Mouse (Mus musculus): ENCODE measurements at regions not wholly inside any gene's neighbourhood (a gene's known extent, or its start where the extent isn't known, plus 50 kb on each side); places are given as distances from the start of the nearest gene placed in this dataset.

- Histone ChIP-seq H3K4me1 (replicated peaks; ENCODE audit: control insufficient read depth, insufficient read depth, low read length) (no peaks in the 10 kb centered on the region), H3K36me3 (ENCODE audit: control insufficient read depth, insufficient read depth) (no peaks in the 10 kb centered on the region), H3K27me3 (replicated peaks; ENCODE audit: control insufficient read depth, insufficient read depth, low read length) (no peaks in the 10 kb centered on the region), H3K9ac (ENCODE audit: low read depth, low read length) (no peak overlapping the region), H3K9me3 (ENCODE audit: control insufficient read depth) (no peaks in the 10 kb centered on the region), H3K4me3 (ENCODE audit: low read depth, low read length) (no peak overlapping the region), H3K4me2 (replicated peaks; ENCODE audit: low read depth) (no peak overlapping the region), H3K27ac (ENCODE audit: low read depth, low read length) (no peak overlapping the region)
- TF ChIP-seq CTCF (IDR thresholded peaks at IDR 0.05; ENCODE audit: low read depth): no peak
- no peak for ATAC-seq
- 83% methylated on average over 3 of the region's 3 CpGs for WGBS
These were observed 857.2 kb upstream of the Lrrc6 start for GRCm38 (mm10) chr15:67357867-67358266.

DNA sequence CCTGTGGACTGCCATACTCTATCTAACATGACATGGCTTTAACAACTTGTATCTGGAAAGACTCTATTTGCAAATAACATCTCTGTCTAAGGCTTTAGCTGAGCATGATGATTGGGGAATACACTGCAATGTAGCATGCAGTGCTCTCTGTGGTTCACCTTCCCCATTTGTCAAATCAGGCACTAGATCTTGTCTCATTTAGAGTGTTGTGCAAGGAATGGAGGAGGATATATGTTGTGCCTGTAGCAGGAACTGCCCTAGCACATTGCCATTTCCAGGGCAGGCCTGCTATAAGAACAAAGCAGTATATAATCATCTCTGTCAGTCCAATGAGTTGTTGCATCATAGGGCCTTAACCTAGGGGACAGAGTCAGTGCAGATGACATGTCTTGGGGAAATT, 854.6 kb upstream of the Lrrc6 start:
- no peaks in the 10 kb centered on the region for H3K36me3 ChIP-seq (ENCODE audit: control insufficient read depth, insufficient read depth)
- no peaks in the 10 kb centered on the region for H3K9me3 ChIP-seq (ENCODE audit: control insufficient read depth)
- no peak for TF ChIP-seq CTCF (IDR thresholded peaks at IDR 0.05; ENCODE audit: low read depth)
- no peak overlapping the region for H3K27ac ChIP-seq (ENCODE audit: low read depth, low read length)
- H3K4me1 ChIP-seq (replicated peaks; ENCODE audit: control insufficient read depth, insufficient read depth, low read length): no peaks in the 10 kb centered on the region
- no peak overlapping the region for H3K4me2 ChIP-seq (replicated peaks; ENCODE audit: low read depth)
- H3K9ac ChIP-seq (ENCODE audit: low read depth, low read length): no peak overlapping the region
- no peak overlapping the region for H3K4me3 ChIP-seq (ENCODE audit: low read depth, low read length)
- ATAC-seq: no peak
- no peaks in the 10 kb centered on the region for H3K27me3 ChIP-seq (replicated peaks; ENCODE audit: control insufficient read depth, insufficient read depth, low read length)

DNA sequence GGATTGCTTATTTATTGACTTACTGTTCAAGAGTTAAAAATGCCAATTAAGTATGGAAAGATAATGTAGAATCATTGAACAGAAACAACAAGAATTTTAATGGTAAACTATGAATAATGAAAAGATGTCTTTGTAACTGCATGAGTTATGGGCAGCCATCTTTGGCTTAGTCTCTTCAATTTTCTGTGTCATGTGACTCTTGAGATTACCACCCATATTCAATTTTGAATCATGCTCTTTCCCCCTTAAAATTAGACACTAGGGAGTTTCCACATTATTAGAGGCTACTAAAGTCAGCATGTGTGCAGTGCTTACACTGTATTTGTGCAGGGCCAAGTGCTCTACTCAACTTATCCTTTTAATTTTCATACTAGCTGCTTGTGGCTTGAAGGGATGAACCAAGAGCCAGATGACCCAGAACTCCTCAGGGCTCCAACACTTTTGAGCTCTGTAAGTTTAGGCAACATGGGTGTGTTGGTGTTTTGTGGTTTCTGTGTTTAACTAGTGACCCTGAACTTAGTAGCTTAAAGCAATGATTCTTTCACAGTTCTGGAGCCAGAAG, 854.0 kb upstream of the Lrrc6 start:
- Histone ChIP-seq H3K4me3 (ENCODE audit: low read depth, low read length) (no peak overlapping the region), H3K4me1 (replicated peaks; ENCODE audit: control insufficient read depth, insufficient read depth, low read length) (no peaks in the 10 kb centered on the region), H3K27ac (ENCODE audit: low read depth, low read length) (no peak overlapping the region), H3K36me3 (ENCODE audit: control insufficient read depth, insufficient read depth) (no peaks in the 10 kb centered on the region), H3K27me3 (replicated peaks; ENCODE audit: control insufficient read depth, insufficient read depth, low read length) (no peaks in the 10 kb centered on the region), H3K4me2 (replicated peaks; ENCODE audit: low read depth) (no peak overlapping the region), H3K9me3 (ENCODE audit: control insufficient read depth) (no peaks in the 10 kb centered on the region), H3K9ac (ENCODE audit: low read depth, low read length) (no peak overlapping the region)
- ATAC-seq: no peak
- TF ChIP-seq CTCF (IDR thresholded peaks at IDR 0.05; ENCODE audit: low read depth): no peak

- H3K9me3 ChIP-seq (ENCODE audit: control insufficient read depth): no peaks in the 10 kb centered on the region
- H3K36me3 ChIP-seq (ENCODE audit: control insufficient read depth, insufficient read depth): no peaks in the 10 kb centered on the region
- H3K4me2 ChIP-seq (replicated peaks; ENCODE audit: low read depth): no peak overlapping the region
- H3K27me3 ChIP-seq (replicated peaks; ENCODE audit: control insufficient read depth, insufficient read depth, low read length): no peaks in the 10 kb centered on the region
- H3K4me3 ChIP-seq (ENCODE audit: low read depth, low read length): no peak overlapping the region
- TF ChIP-seq CTCF (IDR thresholded peaks at IDR 0.05; ENCODE audit: low read depth): no peak
- 84% methylated on average over 4 of the region's 4 CpGs for WGBS
- H3K4me1 ChIP-seq (replicated peaks; ENCODE audit: control insufficient read depth, insufficient read depth, low read length): no peaks in the 10 kb centered on the region
- no peak for ATAC-seq
- H3K27ac ChIP-seq (ENCODE audit: low read depth, low read length): no peak overlapping the region
- no peak overlapping the region for H3K9ac ChIP-seq (ENCODE audit: low read depth, low read length)
These were observed 848.8 kb upstream of the Lrrc6 start for GRCm38 (mm10) chr15:67349501-67349900.

GRCm38 (mm10) chr15:67345179-67346148, 844.8 kb upstream of the Lrrc6 start:
- no peak for ATAC-seq
- Histone ChIP-seq H3K4me2 (replicated peaks; ENCODE audit: low read depth) (no peak overlapping the region), H3K36me3 (ENCODE audit: control insufficient read depth, insufficient read depth) (no peaks in the 10 kb centered on the region), H3K9me3 (ENCODE audit: control insufficient read depth) (no peaks in the 10 kb centered on the region), H3K9ac (ENCODE audit: low read depth, low read length) (no peak overlapping the region), H3K27ac (ENCODE audit: low read depth, low read length) (no peak overlapping the region), H3K27me3 (replicated peaks; ENCODE audit: control insufficient read depth, insufficient read depth, low read length) (no peaks in the 10 kb centered on the region), H3K4me3 (ENCODE audit: low read depth, low read length) (no peak overlapping the region), H3K4me1 (replicated peaks; ENCODE audit: control insufficient read depth, insufficient read depth, low read length) (no peaks in the 10 kb centered on the region)
- 76% methylated on average over 7 of the region's 7 CpGs for WGBS
- TF ChIP-seq CTCF (IDR thresholded peaks at IDR 0.05; ENCODE audit: low read depth): no peak

- H3K36me3 ChIP-seq (ENCODE audit: control insufficient read depth, insufficient read depth): no peaks in the 10 kb centered on the region
- H3K9me3 ChIP-seq (ENCODE audit: control insufficient read depth): no peaks in the 10 kb centered on the region
- H3K4me2 ChIP-seq (replicated peaks; ENCODE audit: low read depth): no peak overlapping the region
- H3K9ac ChIP-seq (ENCODE audit: low read depth, low read length): no peak overlapping the region
- ATAC-seq: no peak
- WGBS: 70% methylated on average over 3 of the region's 3 CpGs
- no peak for TF ChIP-seq CTCF (IDR thresholded peaks at IDR 0.05; ENCODE audit: low read depth)
- H3K27me3 ChIP-seq (replicated peaks; ENCODE audit: control insufficient read depth, insufficient read depth, low read length): no peaks in the 10 kb centered on the region
- H3K4me1 ChIP-seq (replicated peaks; ENCODE audit: control insufficient read depth, insufficient read depth, low read length): no peaks in the 10 kb centered on the region
- H3K4me3 ChIP-seq (ENCODE audit: low read depth, low read length): no peak overlapping the region
- no peak overlapping the region for H3K27ac ChIP-seq (ENCODE audit: low read depth, low read length)
These were observed 841.3 kb upstream of the Lrrc6 start for GRCm38 (mm10) chr15:67342050-67342449.
